Mouse (Mus musculus): ENCODE results near the gene Efcab12.
"Not testable (repeated sequence)": the region's sequence is repeated elsewhere in the genome, so short reads cannot be mapped to it uniquely, and the experiment has no call there.

Gene Efcab12

DNA sequence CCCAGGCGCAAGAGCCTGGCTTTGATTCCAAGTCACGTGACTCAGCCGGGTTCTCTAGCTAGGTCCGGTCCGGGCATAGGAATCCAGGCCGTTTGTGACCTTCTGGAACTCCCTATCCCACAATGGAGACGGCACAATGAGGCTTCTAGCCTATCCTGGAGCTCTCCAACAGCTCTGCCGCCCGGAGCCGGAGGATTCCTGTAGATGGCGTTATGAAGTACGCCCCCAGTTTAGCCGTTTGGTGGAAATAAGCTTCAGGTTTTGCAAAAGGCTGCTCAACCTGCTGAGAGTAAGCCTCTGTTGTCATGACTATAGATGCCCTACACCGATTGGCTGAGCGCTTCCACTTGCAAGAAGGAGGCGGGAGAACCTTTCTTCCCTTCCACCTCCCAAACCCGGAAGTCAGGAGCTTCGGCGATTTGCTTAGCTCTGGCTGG lies at the start of gene Efcab12:
Efcab12 (minus strand) TSS at position 252 of the 437 bp plus-strand sequence.
- peak; percentile 96 for DNase-seq (ENCODE audit: low read depth, low spot score)

DNA sequence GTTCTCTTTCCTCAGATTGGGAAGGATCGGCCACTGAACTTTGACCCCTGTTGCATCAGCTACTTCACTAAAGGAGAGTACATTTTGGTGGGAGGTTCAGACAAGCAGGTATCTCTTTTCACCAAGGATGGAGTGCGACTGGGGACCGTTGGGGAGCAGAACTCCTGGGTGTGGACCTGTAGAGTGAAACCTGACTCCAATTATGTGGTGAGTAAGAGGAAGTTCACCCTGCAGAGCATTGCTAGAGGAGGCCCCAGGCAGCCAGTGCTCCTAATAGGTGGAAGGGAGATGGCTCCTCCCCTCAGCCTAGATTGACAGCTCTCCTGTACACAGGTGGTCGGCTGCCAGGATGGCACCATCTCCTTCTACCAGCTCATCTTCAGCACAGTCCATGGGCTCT lies 48.7 kb upstream of the Efcab12 start:
- DNase-seq (ENCODE audit: low read depth, low spot score) = peak; percentile 79

DNA sequence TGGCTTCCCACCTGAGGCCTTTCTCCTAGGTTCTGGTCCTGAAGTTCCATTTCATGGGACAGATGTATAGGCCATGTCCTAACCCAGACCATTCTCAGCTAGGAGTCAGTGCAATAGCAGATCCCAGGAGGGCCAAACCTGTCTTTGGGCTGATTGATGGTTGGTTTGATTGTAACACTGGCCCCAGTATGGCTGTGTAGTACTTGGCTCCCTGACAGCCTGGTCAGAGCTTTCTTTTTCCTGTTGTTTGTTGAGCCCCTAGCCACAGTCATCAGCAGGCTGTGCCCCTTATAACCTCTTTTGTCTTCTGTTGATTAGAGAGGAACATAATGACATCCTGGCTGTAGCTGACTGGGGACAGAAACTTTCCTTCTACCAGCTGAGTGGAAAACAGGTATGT lies 45.8 kb upstream of the Efcab12 start:
- DNase-seq (ENCODE audit: low read depth, low spot score) = no peak

DNA sequence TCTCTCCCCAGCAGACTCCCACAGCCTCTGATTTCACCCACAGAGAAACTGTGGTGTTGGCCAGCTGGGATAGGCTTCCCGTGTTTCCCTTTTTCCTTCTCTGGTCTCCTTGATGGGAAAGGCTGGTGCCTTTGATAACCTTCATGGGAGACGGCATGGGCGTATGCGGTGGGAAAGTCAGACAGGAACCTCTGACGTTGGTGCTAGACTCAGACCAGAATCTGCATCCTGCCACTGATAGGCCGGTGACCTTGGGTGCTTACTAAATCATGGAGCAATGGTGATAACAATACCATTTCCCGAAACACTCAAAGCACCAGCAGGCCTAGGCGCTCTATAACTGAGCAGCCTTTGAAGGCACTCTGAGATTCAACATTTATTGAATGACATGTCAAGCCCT lies 42.5 kb upstream of the Efcab12 start:
- DNase-seq (ENCODE audit: low read depth, low spot score) = no peak

DNA sequence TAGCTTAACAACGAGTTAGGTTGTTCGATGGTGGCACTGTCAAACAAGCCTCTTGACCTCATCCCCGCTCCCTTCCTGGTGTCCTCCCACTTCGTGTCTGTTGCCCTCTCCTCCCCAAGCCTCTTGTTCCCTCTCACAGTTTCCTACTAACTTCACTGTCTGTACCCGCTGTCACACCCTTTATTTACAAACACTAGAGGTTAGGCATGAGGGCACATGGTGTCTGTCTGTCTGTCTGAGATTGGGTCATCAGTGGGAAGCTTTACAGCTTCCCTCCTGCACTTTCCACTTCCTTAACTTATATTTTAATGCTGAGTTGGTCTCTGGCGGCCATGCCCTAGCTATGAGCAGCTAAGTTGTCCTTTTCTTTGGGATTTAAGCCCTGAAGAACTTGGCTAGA lies 41.5 kb upstream of the Efcab12 start:
- no peak for DNase-seq (ENCODE audit: low read depth, low spot score)

DNA sequence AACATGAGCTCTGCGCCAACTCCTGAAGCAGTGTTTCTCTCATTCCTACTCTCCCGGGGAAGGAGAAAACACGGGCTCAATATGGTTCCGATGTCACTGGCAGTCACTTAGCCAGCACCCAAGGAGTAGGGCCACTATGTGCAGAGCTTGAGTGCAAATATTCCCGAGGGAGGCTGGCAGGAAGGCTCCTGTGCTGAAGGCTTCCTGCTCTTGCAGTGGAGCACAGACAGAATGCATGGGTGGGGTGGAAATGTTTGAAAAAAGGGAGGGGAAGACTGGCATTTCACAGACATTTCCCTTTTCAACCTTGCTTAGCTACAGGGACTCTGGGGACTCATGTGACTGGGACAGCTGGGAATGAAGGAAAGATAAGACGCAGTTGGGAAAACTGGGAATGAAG lies 40.5 kb upstream of the Efcab12 start:
- peak; percentile 40 for DNase-seq (ENCODE audit: low read depth, low spot score)

DNA sequence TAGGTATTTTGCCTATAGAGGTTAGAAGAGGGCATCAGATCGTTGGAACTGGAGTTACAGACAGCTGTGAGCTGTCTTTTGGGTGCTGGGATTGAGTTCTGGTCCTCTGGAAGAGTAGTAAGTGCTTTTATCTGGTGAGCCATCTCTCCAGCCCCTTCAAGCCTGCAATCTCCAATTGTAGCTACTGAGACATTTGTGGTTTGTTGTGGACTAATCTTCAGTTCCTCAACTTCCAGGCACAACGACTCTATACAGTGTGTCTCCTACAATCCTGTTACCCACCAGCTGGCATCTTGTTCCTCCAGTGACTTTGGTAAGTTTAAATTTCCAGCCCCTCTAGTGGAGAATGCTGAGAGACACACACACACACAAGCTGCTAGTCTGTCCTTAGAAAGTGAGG lies 39.0 kb upstream of the Efcab12 start:
- no peak for DNase-seq (ENCODE audit: low read depth, low spot score)

DNA sequence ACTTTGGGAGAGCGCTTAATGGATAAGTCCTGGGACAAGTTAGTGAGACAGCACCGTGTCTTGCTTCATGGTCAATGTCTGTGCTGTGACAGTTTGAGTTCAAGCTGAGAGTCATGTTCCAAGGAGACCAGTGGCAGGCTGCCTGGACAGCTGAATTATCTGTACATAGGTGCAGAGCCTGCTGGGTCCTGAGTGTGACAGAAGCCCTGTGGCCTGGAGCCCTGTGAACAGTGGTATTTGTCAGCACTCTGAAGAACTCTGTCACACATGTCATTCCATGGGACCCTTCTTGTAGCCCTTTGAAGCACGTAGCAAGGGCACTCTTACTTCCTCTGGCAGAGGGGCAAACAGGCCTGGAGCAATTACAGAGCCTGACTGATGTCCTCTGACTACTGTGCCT lies 33.1 kb upstream of the Efcab12 start:
- not testable (repeated sequence) for DNase-seq (ENCODE audit: low read depth, low spot score)

DNA sequence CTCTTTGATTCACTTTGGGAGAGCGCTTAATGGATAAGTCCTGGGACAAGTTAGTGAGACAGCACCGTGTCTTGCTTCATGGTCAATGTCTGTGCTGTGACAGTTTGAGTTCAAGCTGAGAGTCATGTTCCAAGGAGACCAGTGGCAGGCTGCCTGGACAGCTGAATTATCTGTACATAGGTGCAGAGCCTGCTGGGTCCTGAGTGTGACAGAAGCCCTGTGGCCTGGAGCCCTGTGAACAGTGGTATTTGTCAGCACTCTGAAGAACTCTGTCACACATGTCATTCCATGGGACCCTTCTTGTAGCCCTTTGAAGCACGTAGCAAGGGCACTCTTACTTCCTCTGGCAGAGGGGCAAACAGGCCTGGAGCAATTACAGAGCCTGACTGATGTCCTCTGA lies 28.9 kb upstream of the Efcab12 start:
- not testable (repeated sequence) for DNase-seq (ENCODE audit: low read depth, low spot score)

DNA sequence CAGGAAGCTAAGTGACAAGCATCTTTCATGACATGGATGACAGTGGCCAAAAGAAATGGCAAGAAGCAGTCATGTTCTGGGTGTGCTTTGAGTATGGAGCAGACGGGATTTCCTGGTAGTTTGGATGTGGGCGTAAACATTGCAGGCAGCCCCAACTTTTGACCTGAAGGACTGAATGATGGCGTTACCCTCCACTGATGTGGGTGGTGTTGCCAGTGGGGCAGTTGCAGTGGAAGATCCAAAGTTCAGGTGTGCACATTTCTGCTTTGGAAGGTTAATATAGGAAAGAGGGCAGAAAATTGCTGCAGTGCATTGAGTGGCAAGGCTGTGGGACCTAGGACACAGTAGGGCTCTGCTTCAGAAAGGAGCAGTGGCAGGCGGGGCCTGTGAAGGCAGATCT lies 27.0 kb upstream of the Efcab12 start:
- no peak for DNase-seq (ENCODE audit: low read depth, low spot score)

DNA sequence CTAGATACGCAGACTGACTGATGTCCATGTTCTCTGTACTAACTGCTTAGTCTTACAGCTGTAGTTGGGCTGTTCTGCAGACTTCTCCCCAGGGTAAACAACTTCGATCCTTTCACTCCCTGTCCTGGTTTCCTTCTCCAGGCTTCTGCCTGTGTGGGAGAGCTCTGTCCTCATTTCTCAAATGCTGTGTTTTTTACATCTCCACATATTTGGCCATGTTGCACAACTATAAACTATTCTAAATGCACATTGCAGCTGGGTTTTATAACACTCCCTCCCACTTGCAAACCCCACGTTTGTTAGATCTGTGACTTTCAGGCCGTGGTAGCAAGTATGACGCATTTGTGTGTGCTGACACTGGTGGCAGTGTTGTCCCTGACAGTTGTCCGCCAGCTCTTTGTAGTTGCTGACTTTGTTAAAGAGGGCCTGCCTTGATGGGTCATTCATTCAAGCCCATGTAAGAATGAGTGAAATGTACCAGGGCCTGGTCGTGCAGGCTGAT lies 25.2 kb upstream of the Efcab12 start:
- no peak for DNase-seq (ENCODE audit: low read depth, low spot score)

DNA sequence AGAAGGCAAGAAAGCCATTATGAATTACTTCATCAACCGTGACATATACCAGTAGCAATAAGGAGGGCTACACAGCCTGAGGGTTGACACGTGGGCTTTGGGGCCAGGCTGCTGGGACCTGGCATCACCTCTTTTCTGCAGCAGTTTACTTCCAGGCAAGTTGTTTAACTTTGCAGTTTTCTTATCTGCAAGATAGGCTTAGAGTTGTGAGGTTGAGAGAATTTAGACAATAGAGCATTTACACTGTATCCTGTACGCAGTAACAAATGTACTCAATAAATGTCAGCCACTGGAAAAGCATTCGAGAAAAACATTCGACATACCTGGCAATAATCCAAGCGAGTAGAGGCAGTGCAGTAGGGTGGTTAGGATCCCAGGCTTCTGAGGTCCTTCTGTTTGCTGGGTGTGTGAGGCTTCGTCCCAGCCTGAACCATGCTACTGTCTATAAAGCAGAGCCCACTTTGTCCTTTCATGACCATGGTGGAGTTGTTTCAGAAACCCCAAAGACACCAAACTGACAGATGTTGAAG lies 21.9 kb upstream of the Efcab12 start:
- no peak for DNase-seq (ENCODE audit: low read depth, low spot score)

DNA sequence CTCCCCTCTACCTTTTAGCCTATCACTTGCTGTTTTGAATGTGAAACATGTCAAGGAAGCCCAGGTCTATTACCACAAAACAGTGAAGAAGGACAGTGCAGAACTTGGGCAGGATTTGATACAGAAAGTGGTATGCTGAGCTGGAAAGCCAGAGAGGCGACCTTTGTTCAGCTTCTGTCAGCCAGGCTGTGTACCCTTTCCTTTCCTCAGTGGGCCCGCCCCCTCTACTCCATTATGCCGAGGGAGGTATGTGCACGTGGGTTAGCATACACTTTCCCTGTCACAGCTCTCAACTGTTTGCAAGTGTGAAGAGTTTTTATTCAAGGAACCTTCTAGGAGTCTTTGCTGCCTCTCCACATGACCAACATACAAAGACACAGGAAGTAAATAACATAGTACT lies 21.0 kb upstream of the Efcab12 start:
- DNase-seq (ENCODE audit: low read depth, low spot score) = no peak

DNA sequence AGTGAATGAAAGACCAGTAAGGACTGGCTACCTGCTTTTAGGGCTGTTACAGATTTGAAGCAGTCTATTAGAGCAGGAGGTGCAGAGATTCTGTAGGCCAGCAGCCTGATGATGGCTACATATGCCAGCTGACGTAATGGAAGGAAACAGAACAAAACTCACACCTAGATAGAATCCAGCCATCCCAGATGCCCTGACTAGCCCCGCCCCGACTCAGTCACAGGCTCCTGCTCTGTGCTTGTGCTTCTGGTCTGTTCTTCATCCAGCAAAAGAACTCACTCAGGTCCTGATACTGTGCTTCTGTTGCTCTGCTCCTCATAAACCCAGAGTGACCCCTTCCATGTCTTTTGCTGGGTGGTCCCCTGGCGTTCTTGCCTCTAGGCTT lies 18.1 kb upstream of the Efcab12 start:
- no peak for DNase-seq (ENCODE audit: low read depth, low spot score)

DNA sequence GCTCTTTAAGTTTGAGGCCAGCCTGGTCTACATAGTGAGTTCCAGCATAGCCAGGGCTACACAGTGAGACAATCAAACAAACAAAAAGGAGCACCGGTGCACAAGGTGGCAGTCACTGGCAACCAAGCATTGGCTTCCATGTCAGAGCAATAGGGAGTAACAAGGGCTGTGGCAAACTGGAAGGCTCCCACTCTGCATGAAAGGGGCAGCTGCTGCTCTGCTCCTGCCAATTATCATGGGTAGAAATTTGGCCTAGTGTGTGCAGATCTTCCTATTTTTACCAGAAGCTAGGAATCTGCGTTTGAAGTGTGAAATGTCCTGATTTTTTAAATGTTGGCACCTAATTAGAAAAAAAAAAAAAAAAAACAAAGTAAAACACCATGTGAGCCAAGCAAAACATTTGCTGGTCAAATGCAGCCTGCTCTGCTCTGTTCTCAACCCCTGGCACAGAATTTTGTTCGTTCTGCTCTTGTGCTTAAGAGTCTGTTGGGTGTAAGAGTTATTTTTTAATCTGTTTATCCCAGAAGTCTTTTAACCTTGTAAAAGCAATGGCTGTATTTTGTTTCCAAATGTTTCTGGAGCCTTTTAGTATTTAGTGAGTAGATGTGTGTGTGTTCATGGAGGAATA lies 17.6 kb upstream of the Efcab12 start:
- DNase-seq (ENCODE audit: low read depth, low spot score) = no peak

DNA sequence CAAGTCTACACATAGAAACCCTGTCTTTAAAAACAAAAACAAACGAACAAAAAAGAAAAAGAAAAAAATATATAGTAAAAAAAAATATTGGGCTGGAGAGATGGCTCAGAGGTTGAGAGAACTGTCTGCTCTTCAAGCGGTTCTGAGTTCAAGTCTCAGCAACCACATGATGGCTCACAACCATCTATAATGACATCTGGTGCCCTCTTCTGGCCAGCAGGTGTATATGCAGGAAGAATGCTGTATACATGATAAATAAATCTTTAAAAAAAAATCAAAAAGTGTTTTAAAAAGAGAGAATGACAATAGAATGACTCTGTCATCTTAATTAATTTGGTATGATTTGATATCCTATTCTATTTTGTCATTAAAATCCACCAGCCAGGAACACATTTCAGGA lies 16.2 kb upstream of the Efcab12 start:
- DNase-seq (ENCODE audit: low read depth, low spot score) = peak; percentile 40

DNA sequence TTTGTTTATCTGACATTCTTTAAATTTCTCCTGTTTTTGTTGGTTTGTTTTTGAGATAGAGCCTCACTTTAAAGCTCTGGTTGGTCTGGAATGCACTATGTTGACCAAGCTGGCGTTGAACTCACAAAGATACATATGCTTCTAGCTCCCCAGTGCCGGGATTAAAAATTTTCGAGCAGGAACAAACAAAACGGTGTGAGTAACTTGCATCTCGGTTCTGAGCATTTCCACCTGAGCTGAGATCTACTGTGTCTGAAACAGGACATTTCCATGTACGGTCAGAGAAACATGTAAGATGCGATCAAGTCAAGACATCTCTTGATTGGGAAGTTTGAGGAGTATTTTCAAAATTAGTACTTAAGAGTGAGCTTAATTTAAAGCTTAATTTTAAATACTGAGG lies 15.8 kb upstream of the Efcab12 start:
- DNase-seq (ENCODE audit: low read depth, low spot score) = no peak

DNA sequence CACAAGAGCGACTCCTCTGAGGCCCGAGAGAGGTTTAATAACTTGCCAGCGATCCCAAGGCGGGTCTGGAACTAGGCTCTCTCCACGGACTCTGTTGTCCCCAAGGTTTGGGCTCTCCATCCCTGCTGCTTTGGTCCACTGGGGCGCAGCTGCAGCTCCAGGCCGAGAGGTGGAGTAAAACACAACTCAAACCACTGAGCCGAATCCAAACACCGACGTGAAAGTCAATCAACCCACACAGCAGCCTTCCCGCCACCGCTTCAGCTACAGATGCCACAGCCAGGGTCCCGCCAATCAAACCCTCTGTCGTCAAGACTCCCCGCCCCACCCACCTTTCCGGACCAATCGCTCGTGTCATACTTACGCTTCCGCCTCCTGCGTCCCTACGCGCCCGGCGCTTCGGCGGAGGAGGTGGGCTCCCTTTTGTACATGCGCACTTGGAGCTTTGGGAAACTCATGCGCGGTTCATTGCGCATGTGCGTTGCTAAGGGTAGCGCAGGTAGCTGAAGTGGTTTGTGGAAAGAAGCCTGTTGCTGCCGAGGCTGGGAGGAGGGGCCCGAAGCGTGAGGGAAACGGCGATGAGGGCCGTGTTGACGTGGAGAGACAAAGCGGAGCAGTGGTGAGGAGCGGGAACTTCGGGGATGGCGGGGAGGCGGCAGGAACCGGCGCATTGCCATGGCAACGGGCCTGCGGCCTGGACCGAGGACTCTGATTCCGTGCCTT lies 15.0 kb upstream of the Efcab12 start, which contains the start of the genes Mbd4 and Ift122:
Mbd4 (minus strand) TSS at position 281 of the 723 bp plus-strand sequence.
Ift122 (plus strand) TSS at position 380 of the 723 bp plus-strand sequence.
- peak; percentile 100 for DNase-seq (ENCODE audit: low read depth, low spot score)

DNA sequence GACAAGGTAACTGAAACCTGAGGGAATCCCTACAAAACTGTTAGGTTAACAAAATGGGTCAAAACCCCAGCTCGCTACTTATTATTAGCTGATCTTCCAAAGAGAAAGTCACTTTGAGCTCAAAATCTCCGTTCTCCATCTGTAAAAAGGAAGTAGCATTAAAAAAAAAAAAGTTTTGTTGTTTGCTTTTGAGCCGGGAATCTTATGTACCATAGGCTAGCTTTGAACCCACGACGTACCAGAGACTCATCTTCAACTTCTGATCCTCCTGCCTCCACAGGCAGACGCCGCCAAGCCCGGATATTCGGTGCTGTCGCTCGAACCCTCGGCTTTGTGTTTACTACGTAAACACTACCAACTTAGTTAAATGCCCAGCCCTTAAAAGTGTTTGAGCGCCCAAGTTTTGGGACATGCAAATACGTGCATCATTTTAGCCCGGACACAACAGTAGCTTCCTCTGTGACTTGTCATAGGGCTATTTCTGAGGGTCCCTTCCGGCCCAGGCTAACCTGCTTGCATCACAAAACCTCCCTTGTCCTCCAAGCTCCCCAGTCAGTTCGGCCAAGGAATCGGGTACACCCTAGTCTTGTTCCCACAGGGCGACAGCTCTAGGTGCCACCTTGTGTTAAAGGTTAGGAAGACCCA lies 14.4 kb upstream of the Efcab12 start:
- no peak for DNase-seq (ENCODE audit: low read depth, low spot score)

DNA sequence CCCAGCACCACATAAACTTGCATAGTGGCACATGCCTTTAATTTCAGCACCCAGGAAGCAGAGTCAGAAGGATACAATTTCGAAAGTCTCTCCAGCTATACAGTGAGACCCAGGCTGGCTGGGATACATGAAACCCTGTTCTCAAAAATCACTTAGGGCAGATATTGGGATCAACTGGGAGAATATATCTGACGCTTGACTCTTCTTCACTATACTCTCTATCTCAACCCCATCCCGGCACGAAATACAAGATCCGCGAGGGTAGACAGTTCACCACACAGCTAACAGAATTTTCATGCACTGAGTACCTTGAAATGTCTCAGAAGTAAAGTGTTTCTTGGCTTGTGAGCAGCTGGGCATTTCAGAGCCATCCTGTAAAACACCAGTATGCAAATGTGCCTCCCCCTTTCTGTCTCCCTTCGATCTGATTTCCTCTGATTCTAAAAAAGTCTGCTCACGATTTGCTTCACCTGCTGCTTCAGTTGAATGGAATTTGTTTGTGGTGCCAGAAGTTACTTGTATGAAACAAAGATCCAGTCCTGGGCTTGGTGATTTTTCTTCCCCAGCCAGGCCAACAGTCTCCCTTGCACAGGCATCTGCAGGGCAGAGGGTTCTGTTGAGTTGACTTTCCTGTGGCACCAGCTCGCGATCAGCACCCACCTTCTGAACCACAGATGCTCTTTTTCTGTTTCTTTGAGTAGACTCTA lies 10.5 kb upstream of the Efcab12 start:
- no peak for DNase-seq (ENCODE audit: low read depth, low spot score)

DNA sequence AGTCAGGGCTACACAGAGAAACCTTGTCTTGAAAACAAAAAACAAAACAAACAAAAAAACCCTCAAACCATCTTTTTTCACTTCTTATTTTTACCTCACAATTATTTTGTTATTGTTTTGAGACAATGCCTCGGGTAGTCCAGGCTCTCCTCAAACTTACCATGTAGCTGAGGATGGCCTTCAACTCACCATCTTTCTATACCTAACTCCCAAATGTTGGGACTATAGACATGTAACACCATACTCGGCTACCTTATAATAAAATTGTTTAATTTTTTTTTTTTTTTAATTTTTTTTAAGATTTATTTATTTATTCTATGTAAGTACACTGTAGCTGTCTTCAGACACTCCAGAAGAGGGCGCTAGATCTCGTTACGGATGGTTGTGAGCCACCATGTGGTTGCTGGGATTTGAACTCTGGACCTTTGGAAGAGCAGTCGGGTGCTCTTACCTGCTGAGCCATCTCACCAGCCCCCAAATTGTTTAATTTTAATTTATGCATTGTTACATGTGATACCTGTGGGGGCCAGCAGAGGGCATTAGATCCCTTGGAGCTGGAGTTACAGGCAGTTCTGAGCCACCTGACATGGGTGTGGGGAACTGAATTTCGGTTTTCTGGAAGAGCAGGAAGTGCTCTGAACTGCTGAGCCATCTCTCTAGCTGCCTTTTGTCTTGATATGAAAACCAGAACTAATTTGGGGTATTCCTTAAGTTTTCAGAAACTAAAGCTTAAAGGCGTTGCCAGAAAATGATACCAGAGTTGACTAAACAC lies 8.6 kb upstream of the Efcab12 start:
- peak; percentile 74 for DNase-seq (ENCODE audit: low read depth, low spot score)

Measured in ZHBTc4 (cell line).